Mouse (Mus musculus) B cell, adult 62 days (primary cell): ENCODE results near the gene Mrpl36. TPM values are rescaled to one million over a fixed set of nuclear protein-coding genes. Genes with fewer than 3 reads are reported as not detected.

Experiments
- total RNA-seq: library from RNA; stranded (reverse); gene quantifications from 4 replicates; pipeline ENCODE4 v1.2.4, GENCODE M21; 2023

Gene Mrpl36
- total RNA-seq: 23.1 to 30.5 TPM (median 25.0 TPM) in 4 replicates

DNA sequence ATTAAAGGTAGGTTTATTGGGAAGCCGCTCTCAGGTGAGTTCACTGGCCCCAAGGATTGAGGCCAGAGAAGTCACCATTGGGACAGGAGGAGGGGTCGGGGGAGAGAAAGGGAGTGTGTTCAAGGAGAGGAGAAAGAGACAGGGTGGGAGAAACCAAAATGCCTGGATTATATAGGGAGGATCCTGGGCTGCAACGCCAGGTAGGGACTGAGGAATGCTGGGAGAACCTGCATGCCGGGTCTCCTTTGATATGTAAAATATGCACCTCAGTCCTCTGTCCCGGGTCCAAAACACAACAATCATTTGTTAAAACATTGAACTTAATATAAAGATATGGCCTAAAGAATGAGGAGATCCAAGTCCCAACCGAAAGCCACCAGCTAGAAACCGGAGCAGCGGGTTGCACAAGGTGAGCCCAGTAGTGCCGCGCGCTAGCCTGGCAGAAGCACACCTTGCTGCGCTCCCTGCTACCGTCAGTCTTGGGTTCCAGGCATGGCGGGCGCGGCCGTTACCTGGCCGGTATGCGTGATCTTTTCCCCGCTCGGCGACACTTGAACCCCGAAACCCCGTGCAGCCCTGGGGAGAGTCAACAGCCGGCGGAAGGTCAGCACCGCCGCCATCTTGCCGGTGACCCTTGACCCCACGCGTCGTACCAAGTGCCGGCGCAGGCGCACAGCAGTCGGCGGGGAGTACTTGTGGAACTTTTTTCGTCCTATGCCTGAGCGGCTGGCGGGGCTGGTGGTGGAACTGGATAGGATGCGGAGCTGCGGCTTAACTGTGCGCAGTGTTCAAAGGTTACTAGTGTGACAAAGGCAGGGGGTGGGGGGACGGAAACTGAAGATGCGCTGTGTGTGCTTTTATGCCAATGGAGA, at the start of gene Mrpl36, which contains the start of gene Ndufs6:
TSS of gene Mrpl36 (plus strand) at position 687 of the 872 bp plus-strand sequence.
TSS of gene Ndufs6 (minus strand) at position 716 of the 872 bp plus-strand sequence.

Other genes with a start within 250 kb of the Mrpl36 start
- not detected in 4 replicates for gene Irx4, start 68.0 kb upstream of the Mrpl36 start, total RNA-seq
- 45.6 to 61.2 TPM (median 47.3 TPM) in 4 replicates for gene Ndufs6, start within 50 bp of the Mrpl36 start, total RNA-seq
- 118 to 132 TPM (median 126 TPM) in 4 replicates for gene Lpcat1, start 138.7 kb downstream of the Mrpl36 start, total RNA-seq
- gene Slc6a3, start 208.2 kb downstream of the Mrpl36 start, total RNA-seq: not detected in 4 replicates